Mouse (Mus musculus): ENCODE results near the gene Tmem232. TPM values are rescaled to one million over a fixed set of nuclear protein-coding genes. Genes with fewer than 3 reads are reported as not detected.

The Tmem232 gene
- total and polyA plus RNA-seq, 3 experiments: 0.16 TPM; not detected in 2

DNA sequence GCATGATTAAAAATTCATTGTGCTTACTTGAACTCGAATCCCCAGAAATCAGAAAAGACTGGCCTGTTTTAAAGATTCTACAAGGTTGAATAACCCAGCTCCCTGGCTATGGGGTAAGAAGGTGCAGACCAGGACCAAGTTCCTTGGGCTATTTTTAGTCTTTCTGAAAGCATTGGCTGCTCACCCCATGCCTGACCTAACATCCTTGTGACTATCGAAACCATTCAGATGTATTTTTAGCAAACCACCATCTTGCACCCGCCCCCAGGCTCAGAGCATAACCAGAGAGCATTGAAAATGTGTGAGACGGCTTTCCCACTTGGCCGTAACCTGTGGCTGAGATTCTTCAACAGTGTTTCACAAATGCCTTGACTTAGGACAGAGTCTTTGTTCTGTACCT lies 13.1 kb downstream of the Tmem232 start (continued):
- TF ChIP-seq MAX (IDR thresholded peaks at IDR 0.05; ENCODE audit: low read length) (0 out of 2 replicates have a peak, but pooled peaks have one; percentile 24), ZKSCAN1 (IDR thresholded peaks at IDR 0.05; ENCODE audit: borderline replicate concordance, low read depth, low read length) (no peak), RCOR1 (conservative IDR thresholded peaks at IDR 0.05; ENCODE audit: low read depth, low read length) (no peak), MEF2A (IDR thresholded peaks at IDR 0.05; ENCODE audit: borderline replicate concordance, low read depth, low read length) (peak; percentile 99), CHD1 (IDR thresholded peaks at IDR 0.05; ENCODE audit: low read depth, low read length) (no peak)

DNA sequence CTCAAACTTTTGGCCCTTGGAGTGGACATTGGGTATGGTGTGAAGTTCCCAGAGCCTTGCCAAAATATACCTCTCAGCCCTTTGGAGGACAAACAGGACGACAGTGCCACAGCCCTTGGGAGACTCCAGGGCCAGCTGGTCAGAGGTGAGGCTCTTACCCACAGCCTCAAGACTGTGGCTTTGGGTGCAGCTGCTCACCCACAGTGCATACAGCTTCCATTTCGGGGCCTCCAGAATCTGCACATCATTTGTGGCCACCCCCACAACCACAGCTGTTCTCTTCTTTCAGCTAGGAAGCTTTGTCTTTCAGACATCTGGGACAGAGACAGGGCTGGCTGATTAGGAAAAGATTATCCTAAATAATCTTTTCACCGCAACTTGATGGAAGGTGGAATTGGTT lies 27.1 kb downstream of the Tmem232 start:
- no peaks in the 10 kb centered on the region for H3K9me3 ChIP-seq (replicated peaks; ENCODE audit: low read length)
- H3K4me2 ChIP-seq (ENCODE audit: insufficient read depth, low read depth, poor library complexity, severe bottlenecking): no peak overlapping the region
- H3K27ac ChIP-seq (ENCODE audit: insufficient read depth, low read depth): no peak overlapping the region
- no peaks in the 10 kb centered on the region for H3K36me3 ChIP-seq (replicated peaks in 1 of 2; ENCODE audit: control insufficient read depth in 1 of 2, insufficient read depth in 1 of 2, low read length in 1 of 2)
- no peak overlapping the region for H3K4me3 ChIP-seq (replicated peaks in 1 of 3; ENCODE audit: low read depth in 2 of 3, low read length in 2 of 3, poor library complexity in 1 of 3)
- in situ Hi-C loops (cut with MboI; ENCODE audit: low pct_ligation_motif_present, low pct_unique_long_range_greater_than_20kb, low sequenced_read_pairs) (no loop called here), dilution Hi-C loops (cut with MboI; ENCODE audit: extremely low pct_ligation_motif_present, extremely low pct_unique_long_range_greater_than_20kb, low sequenced_read_pairs) (no loop called here)
- no peaks in the 10 kb centered on the region for H3K27me3 ChIP-seq (replicated peaks)
- H3K9ac ChIP-seq (ENCODE audit: insufficient read depth, low read depth): no peak overlapping the region
- no peaks in the 10 kb centered on the region for H3K4me1 ChIP-seq (ENCODE audit: control insufficient read depth in 1 of 2, insufficient read depth in 2 of 2)
- no peak for TF ChIP-seq POLR2AphosphoS2 (IDR thresholded peaks at IDR 0.05; ENCODE audit: low read depth, low read length)
- TF ChIP-seq ZNF384 (IDR thresholded peaks at IDR 0.05; ENCODE audit: low read depth, low read length): no peak
- no peak for TF ChIP-seq GABPA (IDR thresholded peaks at IDR 0.05; ENCODE audit: insufficient replicate concordance, low read depth, low read length)
- TF ChIP-seq SMC3 (IDR thresholded peaks at IDR 0.05; ENCODE audit: low read depth, low read length): no peak
- TF ChIP-seq MYC (IDR thresholded peaks at IDR 0.05; ENCODE audit: low read depth, low read length): no peak
- no peak for TF ChIP-seq JUN (IDR thresholded peaks at IDR 0.05; ENCODE audit: insufficient read depth, low read depth, low read length)
- no peak for TF ChIP-seq ELF1 (IDR thresholded peaks at IDR 0.05; ENCODE audit: low read depth, low read length)
- TF ChIP-seq BHLHE40 (IDR thresholded peaks at IDR 0.05; ENCODE audit: low read depth, low read length): no peak
- TF ChIP-seq USF2 (conservative IDR thresholded peaks at IDR 0.05; ENCODE audit: low read depth, low read length): no peak
- no peaks in the 10 kb centered on the region for H3K79me2 ChIP-seq (replicated peaks; ENCODE audit: control insufficient read depth, extremely low read depth, insufficient read depth, poor library complexity, severe bottlenecking)
- no peak for DNase-seq (ENCODE audit: extremely low read depth)

DNA sequence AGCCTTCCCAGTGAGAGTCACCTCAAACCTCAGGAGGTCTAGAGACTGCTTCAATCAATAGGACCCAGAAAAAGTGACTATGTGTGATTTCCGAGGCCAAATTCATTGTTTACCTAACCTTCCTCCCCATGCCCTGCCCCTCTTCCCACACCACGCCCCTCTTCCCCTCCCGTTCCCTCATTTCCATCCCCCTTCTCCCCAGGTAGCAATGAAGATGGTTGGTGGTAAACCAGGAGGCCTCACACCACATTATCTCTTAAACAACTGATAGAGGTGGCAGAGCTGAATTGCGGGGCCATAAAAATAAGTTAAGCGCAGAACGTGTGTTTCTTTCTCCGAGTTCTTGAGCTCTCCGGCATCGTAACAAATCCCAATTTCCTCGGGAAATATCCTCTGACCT lies 55.9 kb downstream of the Tmem232 start:
- H3K9ac ChIP-seq (ENCODE audit: insufficient read depth, low read depth): no peak overlapping the region
- no peaks in the 10 kb centered on the region for H3K79me2 ChIP-seq (replicated peaks; ENCODE audit: control insufficient read depth, extremely low read depth, insufficient read depth, poor library complexity, severe bottlenecking)
- DNase-seq (ENCODE audit: extremely low read depth): no peak
- no peak overlapping the region for H3K27ac ChIP-seq (ENCODE audit: insufficient read depth, low read depth)
- H3K9me3 ChIP-seq (replicated peaks; ENCODE audit: low read length): no peaks in the 10 kb centered on the region
- peaks cover 0 to 3% of the 10 kb centered on the region in 2 experiments; a peak in 1 of 4 replicates for H3K4me1 ChIP-seq (ENCODE audit: control insufficient read depth in 1 of 2, insufficient read depth in 2 of 2)
- H3K4me3 ChIP-seq (replicated peaks in 1 of 3; ENCODE audit: low read depth in 2 of 3, low read length in 2 of 3, poor library complexity in 1 of 3): no peak overlapping the region
- in situ Hi-C loops (cut with MboI; ENCODE audit: low pct_ligation_motif_present, low pct_unique_long_range_greater_than_20kb, low sequenced_read_pairs) (no loop called here), dilution Hi-C loops (cut with MboI; ENCODE audit: extremely low pct_ligation_motif_present, extremely low pct_unique_long_range_greater_than_20kb, low sequenced_read_pairs) (no loop called here)
- H3K27me3 ChIP-seq (replicated peaks): no peaks in the 10 kb centered on the region
- H3K36me3 ChIP-seq (replicated peaks in 1 of 2; ENCODE audit: control insufficient read depth in 1 of 2, insufficient read depth in 1 of 2, low read length in 1 of 2): no peaks in the 10 kb centered on the region
- TF ChIP-seq TBP (conservative IDR thresholded peaks at IDR 0.05; ENCODE audit: low read depth, low read length): no peak
- TF ChIP-seq UBTF (IDR thresholded peaks at IDR 0.05; ENCODE audit: low read depth, low read length): no peak
- no peak for TF ChIP-seq ELF1 (IDR thresholded peaks at IDR 0.05; ENCODE audit: low read depth, low read length)
- TF ChIP-seq JUND (conservative IDR thresholded peaks at IDR 0.05; ENCODE audit: low read depth, low read length): no peak
- no peak for TF ChIP-seq PAX5 (IDR thresholded peaks at IDR 0.05; ENCODE audit: low read length)
- TF ChIP-seq SMC3 (IDR thresholded peaks at IDR 0.05; ENCODE audit: low read depth, low read length): no peak
- no peak for TF ChIP-seq GABPA (IDR thresholded peaks at IDR 0.05; ENCODE audit: insufficient replicate concordance, low read depth, low read length)
- no peak for TF ChIP-seq MXI1 (IDR thresholded peaks at IDR 0.05; ENCODE audit: low read depth, low read length)
- no peak for TF ChIP-seq KAT2A (IDR thresholded peaks at IDR 0.05; ENCODE audit: insufficient replicate concordance, low read length)
- TF ChIP-seq MAZ (IDR thresholded peaks at IDR 0.05; ENCODE audit: low read depth, low read length): no peak
- no peak for TF ChIP-seq BHLHE40 (IDR thresholded peaks at IDR 0.05; ENCODE audit: low read depth, low read length)
- TF ChIP-seq E2F4 (IDR thresholded peaks at IDR 0.05; ENCODE audit: insufficient replicate concordance, low read depth, low read length): no peak
- TF ChIP-seq ZKSCAN1 (IDR thresholded peaks at IDR 0.05; ENCODE audit: borderline replicate concordance, low read depth, low read length): no peak
- no peak for TF ChIP-seq CHD2 (IDR thresholded peaks at IDR 0.05; ENCODE audit: low read length)
- no peak for TF ChIP-seq ZMIZ1 (IDR thresholded peaks at IDR 0.05; ENCODE audit: low read depth, low read length)
- no peak for TF ChIP-seq USF2 (conservative IDR thresholded peaks at IDR 0.05; ENCODE audit: low read depth, low read length)
- no peak for TF ChIP-seq HCFC1 (IDR thresholded peaks at IDR 0.05; ENCODE audit: low read depth, low read length)
- no peak for TF ChIP-seq NELFE (IDR thresholded peaks at IDR 0.05; ENCODE audit: low read depth, low read length)
- no peak for TF ChIP-seq RAD21 (IDR thresholded peaks at IDR 0.05; ENCODE audit: low read depth, low read length)
- TF ChIP-seq POLR2AphosphoS2 (IDR thresholded peaks at IDR 0.05; ENCODE audit: low read depth, low read length): no peak
- H3K4me2 ChIP-seq (ENCODE audit: insufficient read depth, low read depth, poor library complexity, severe bottlenecking): no peak overlapping the region

Data from CH12.LX (cell line).